Mouse (Mus musculus): Measurements from ENCODE around the gene Uggt1. TPM values are rescaled to one million over a fixed set of nuclear protein-coding genes. Genes with fewer than 3 reads are reported as not detected.

Gene Uggt1
- polyA plus RNA-seq (2015; fragmentation: Nextera tagmentation; extraction: Ambion mirVana) = 20.2 and 24.4 TPM in 2 replicates

DNA sequence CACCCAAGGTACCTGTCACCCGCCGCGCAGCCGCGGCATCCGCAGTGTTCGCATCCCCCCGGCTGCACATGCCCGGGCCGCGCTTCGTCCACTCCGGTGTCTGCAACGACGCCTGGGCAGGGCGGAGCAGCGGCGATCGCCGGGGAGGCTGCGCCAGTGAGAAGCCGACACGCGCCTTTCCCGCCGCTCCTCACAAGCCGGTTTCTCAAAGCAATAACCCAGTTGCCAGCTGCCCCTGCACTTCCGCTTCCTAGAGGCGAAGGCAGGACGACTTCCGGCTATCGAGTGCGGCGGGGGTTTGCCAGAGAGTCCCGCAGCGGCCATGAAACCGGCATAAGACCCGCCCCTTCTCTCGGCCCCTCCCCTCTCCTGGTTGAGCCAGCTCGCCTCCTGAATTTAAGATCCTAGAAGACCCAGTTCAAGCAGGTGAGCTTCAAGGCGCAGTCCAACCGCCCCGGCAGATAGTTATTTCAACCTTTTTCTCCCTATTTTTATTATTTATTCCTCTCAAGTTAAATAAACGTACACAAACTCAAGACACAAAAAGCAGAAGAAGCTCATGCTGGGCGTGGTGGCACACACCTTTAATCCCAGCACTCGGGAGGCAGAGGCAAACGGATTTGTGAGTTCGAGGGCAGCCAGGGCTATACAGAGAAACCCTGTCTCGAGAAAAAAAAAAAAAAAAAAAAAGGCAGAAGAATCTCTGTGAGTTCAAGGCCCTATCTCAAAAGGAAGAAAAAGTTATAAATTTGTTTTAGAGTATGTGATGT is at the start of gene Uggt1:
Uggt1 (minus strand) TSS at position 663 of the 770 bp plus-strand sequence.

DNA sequence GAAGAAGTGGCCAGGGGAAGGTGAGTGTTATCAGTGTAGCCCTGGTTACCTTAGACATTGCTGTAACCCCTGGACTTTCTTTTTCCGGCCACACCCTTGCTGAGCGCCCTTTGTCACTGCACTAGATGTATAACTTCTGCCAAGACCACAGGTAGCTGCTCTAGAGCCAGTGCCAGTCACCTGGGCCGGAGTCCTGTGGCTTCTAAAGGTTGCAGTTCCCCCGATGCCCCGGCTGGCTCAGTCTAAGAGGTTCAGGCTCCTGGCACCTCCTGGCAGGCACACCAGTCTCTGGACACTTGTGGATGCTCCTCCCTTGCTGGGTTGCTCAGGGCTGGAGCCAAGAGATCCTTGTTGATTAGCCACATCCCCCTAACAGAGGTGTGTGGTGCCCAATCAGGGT is 29.9 kb upstream of the Uggt1 start, which contains the start of gene Neurl3:
Neurl3 (minus strand) TSS at position 225 of the 400 bp plus-strand sequence.

Small RNA genes within 50 kb of the gene (microRNA-seq; reads per million reads assigned to microRNA genes)
- gene Mir6897 = 2.5 reads per million

Other genes starting within 250 kb of the Uggt1 start
- 3.2 TPM in 2 replicates for gene Hs6st1, start 176.3 kb downstream of the Uggt1 start, polyA plus RNA-seq (2015; fragmentation: Nextera tagmentation; extraction: Ambion mirVana)
- 1.7 and 4.9 TPM in 2 replicates for gene Neurl3, start 30.0 kb upstream of the Uggt1 start, polyA plus RNA-seq (2015; fragmentation: Nextera tagmentation; extraction: Ambion mirVana)
- gene Arid5a, start 63.0 kb upstream of the Uggt1 start, polyA plus RNA-seq (2015; fragmentation: Nextera tagmentation; extraction: Ambion mirVana) = 6.0 and 6.2 TPM in 2 replicates
- gene Kansl3, start 124.5 kb upstream of the Uggt1 start, polyA plus RNA-seq (2015; fragmentation: Nextera tagmentation; extraction: Ambion mirVana) = 20.0 and 21.5 TPM in 2 replicates
- gene Fer1l5, start 127.6 kb upstream of the Uggt1 start, polyA plus RNA-seq (2015; fragmentation: Nextera tagmentation; extraction: Ambion mirVana) = 0.16 and 0.19 TPM in 2 replicates
- 15.5 and 15.9 TPM in 2 replicates for gene Lman2l, start 200.6 kb upstream of the Uggt1 start, polyA plus RNA-seq (2015; fragmentation: Nextera tagmentation; extraction: Ambion mirVana)
- gene Cnnm4, start 226.9 kb upstream of the Uggt1 start, polyA plus RNA-seq (2015; fragmentation: Nextera tagmentation; extraction: Ambion mirVana) = 10.0 and 11.8 TPM in 2 replicates